Mouse (Mus musculus) lung, adult 2 months (tissue): ENCODE measurements around the gene Myt1l. TPM values are rescaled to one million over a fixed set of nuclear protein-coding genes. Genes with fewer than 3 reads are reported as not detected.

Experiments
- DNase-seq: peaks from one replicate; pipeline ENCODE4 v3.0.0; 2022
- H3K4me1 ChIP-seq: fragments of 200-500 bp; 2 replicates; pipeline ENCODE4 v1.6.1; 2011; ENCODE audit warnings: low read length; ENCODE audit not compliant: control insufficient read depth, insufficient read depth
- H3K4me3 ChIP-seq: fragments of 200-500 bp; replicated peaks from 2 replicates; pipeline ENCODE3; 2011; ENCODE audit warnings: low read depth, mild to moderate bottlenecking, control low read depth, low read length; ENCODE audit errors: extremely low read depth
- CTCF ChIP-seq: fragments of 200-500 bp; IDR thresholded peaks from 2 replicates; pipeline ENCODE4 v1.5.1; 2011; ENCODE audit warnings: mild to moderate bottlenecking, low read length, control low read depth; ENCODE audit not compliant: insufficient read depth
- POLR2A ChIP-seq: fragments of 200-500 bp; IDR thresholded peaks from 2 replicates; pipeline ENCODE4 v1.6.1; 2011; ENCODE audit warnings: low read depth, mild to moderate bottlenecking, control low read depth, low read length, borderline replicate concordance; ENCODE audit errors: extremely low read depth
- WGBS: fragments of 180-500 bp; shearing (Covaris S2); methylation state at CpG from one replicate; pipeline ENCODE4 v1.1.7; 2018; 5-methylcytosine and 5-hydroxymethylcytosine counted together
- polyA plus RNA-seq: library from polyadenylated mRNA; depleted of rRNA; stranded (reverse); fragments of >200 nt; gene quantifications from 2 replicates; pipeline ENCODE4 v1.2.3, GENCODE M21; 2012

Gene Myt1l
- polyA plus RNA-seq, 1 experiment = not detected

- H3K4me1 ChIP-seq = peaks cover 36% of the 10 kb centered on the region
- no peak for DNase-seq
- TF ChIP-seq POLR2A (no peak), CTCF (no peak)
- H3K4me3 ChIP-seq = no peak overlapping the region
- 42% methylated on average over 3 of the region's 3 CpGs for whole genome bisulfite sequencing
These were observed 426.3 kb downstream of the Myt1l start for GRCm38 (mm10) chr12:29954464-29954863.

DNA sequence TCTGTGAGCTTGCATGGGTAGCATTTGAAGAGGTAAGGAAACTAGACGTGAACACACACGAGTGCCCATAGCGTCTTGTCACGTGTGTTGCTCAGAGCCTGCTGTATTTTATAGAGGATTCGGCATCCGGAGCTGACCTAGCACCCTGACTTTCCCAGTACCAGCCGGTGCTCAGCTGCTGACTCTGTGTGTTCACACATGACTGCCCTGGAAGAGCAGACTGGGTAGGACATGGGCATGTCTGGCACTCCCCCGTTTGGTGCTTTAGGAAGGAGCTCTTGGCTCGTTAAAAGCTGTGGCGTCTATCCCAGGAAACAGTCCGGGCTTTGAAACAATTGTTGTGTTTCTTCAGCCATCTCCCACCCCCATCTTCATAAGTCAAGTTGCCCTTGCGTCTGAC, 428.8 kb downstream of the Myt1l start:
- H3K4me1 ChIP-seq = peaks cover 41% of the 10 kb centered on the region
- TF ChIP-seq CTCF (no peak), POLR2A (no peak)
- no peak overlapping the region for H3K4me3 ChIP-seq
- DNase-seq = no peak
- WGBS = 54% methylated on average over 12 of the region's 12 CpGs

DNA sequence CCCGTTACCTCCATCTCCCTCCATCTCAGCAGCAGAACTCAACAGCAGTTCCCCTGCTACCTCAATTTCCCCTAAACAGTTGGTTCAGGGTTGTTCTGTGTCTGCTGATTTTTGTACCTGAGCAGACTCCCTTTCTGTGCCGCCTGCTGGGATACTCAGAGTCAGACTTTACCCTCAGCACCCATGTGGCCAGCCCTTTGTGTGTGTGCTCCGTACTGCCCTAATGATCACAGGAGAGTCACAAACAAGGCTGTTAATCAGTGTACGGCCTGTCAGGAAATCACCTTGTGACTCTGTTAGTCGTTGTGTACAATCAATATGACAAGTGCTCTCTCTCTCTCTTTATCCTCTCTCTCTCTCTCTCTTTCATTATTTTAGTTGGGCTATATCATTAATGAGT, 430.5 kb downstream of the Myt1l start:
- no peak for TF ChIP-seq CTCF
- no peak for TF ChIP-seq POLR2A
- 62% methylated on average over 5 of the region's 5 CpGs for WGBS
- Histone ChIP-seq H3K4me1 (peaks cover 30% of the 10 kb centered on the region), H3K4me3 (no peak overlapping the region)
- no peak for DNase-seq

- no peak for DNase-seq
- no peak overlapping the region for H3K4me3 ChIP-seq
- TF ChIP-seq CTCF (no peak), POLR2A (no peak)
- WGBS = 53% methylated on average over 1 of the region's 1 CpGs
- peaks cover 26% of the 10 kb centered on the region for H3K4me1 ChIP-seq
These were observed 432.9 kb downstream of the Myt1l start for GRCm38 (mm10) chr12:29961041-29961440.

- 79% methylated on average over 6 of the region's 6 CpGs for WGBS
- TF ChIP-seq POLR2A = no peak
- no peak for TF ChIP-seq CTCF
- H3K4me3 ChIP-seq = no peak overlapping the region
- peaks cover 12% of the 10 kb centered on the region for H3K4me1 ChIP-seq
- DNase-seq = no peak
These were observed 436.8 kb downstream of the Myt1l start for GRCm38 (mm10) chr12:29965016-29965415.

DNA sequence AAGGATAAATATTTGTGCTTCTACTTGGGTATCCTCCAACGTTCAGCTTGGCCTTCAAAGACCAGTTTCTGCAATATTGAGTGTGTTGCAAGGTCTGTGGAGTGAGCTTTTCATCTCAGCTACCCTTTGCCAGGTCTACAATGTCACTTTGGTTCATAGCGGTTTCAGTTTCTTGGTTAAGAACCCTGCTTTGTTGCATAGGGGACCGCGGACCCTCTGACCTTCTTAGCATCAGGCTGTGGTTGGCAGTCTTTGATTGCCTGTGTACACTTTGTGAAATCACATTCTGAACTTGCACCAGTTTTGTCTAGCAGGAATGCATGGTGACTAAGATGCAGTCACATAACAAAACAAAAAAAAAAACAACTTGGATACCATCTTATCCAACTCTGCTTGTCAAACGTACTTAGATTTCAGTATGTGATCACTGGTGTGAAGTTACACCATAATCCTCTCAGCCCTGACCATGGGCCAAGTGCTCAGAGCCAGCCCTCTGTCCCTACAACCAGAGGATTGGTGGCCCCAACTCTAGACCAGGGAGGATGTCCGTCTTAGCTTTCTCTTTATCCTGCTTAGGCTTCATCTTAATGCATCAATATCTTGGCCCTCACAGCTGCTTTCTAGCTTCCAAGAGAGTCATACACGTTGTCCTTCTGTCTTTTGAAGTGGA, 443.7 kb downstream of the Myt1l start:
- no peak for TF ChIP-seq POLR2A
- TF ChIP-seq CTCF = no peak
- no peak overlapping the region for H3K4me3 ChIP-seq
- peaks cover 7% of the 10 kb centered on the region for H3K4me1 ChIP-seq
- WGBS = 58% methylated on average over 7 of the region's 7 CpGs
- no peak for DNase-seq

GRCm38 (mm10) chr12:29972533-29972932, 444.3 kb downstream of the Myt1l start:
- H3K4me3 ChIP-seq = no peak overlapping the region
- H3K4me1 ChIP-seq = peaks cover 7% of the 10 kb centered on the region
- DNase-seq = no peak
- 66% methylated on average over 6 of the region's 6 CpGs for WGBS
- no peak for TF ChIP-seq POLR2A
- TF ChIP-seq CTCF = no peak
